Mouse (Mus musculus) erythroblast, embryonic 14.5 days (primary cell): ENCODE data around the gene Twf2.

Source experiments
- GATA1 ChIP-seq: IDR thresholded peaks from 2 replicates; pipeline ENCODE4 v1.6.1; 2012; ENCODE audit warnings: low read length, inconsistent platforms, mixed read lengths
- TAL1 ChIP-seq: IDR thresholded peaks from 3 replicates; pipeline ENCODE4 v1.6.1; 2012; ENCODE audit warnings: low read length, inconsistent platforms, mixed read lengths

- TF ChIP-seq GATA1, result no peak
- no peak for TF ChIP-seq TAL1
Measured at GRCm38 (mm10) chr9:106169917-106170316, 33.0 kb upstream of the Twf2 start.
